Mouse (Mus musculus) ES-Bruce4 (cell line): Measurements from ENCODE around the gene Dtnb. TPM values are rescaled to one million over a fixed set of nuclear protein-coding genes. Genes with fewer than 3 reads are reported as not detected.
"Not testable (repeated sequence)": the region's sequence is repeated elsewhere in the genome, so short reads cannot be mapped to it uniquely, and the experiment has no call there.

ENCODE experiments used
- H3K27ac ChIP-seq: 2 replicates; pipeline ENCODE4 v1.5.1; 2012; ENCODE audit warnings: low read length, inconsistent platforms; ENCODE audit not compliant: insufficient read depth
- H3K27me3 ChIP-seq: 2 replicates; pipeline ENCODE4 v1.6.1; 2012; ENCODE audit warnings: mild to moderate bottlenecking, low read length, inconsistent platforms; ENCODE audit not compliant: control insufficient read depth, poor library complexity, insufficient read depth, severe bottlenecking
- H3K36me3 ChIP-seq: 2 replicates; pipeline ENCODE4 v1.6.1; 2012; ENCODE audit warnings: inconsistent platforms, mild to moderate bottlenecking, low read length, moderate library complexity; ENCODE audit not compliant: control insufficient read depth, poor library complexity, insufficient read depth, severe bottlenecking
- H3K4me1 ChIP-seq: one replicate; pipeline ENCODE4 v1.8.1; 2011; ENCODE audit warnings: low read length; ENCODE audit not compliant: control insufficient read depth, insufficient read depth
- H3K4me3 ChIP-seq: 2 replicates; pipeline ENCODE4 v1.5.1; 2011; ENCODE audit warnings: low read depth, mild to moderate bottlenecking, low read length
- H3K9ac ChIP-seq: 2 replicates; pipeline ENCODE4 v1.6.1; 2012; ENCODE audit warnings: low read depth, mild to moderate bottlenecking, inconsistent platforms; ENCODE audit not compliant: poor library complexity, severe bottlenecking
- H3K9me3 ChIP-seq: replicated peaks from 2 replicates; pipeline ENCODE4 v1.6.1; 2012; ENCODE audit warnings: mild to moderate bottlenecking, low read length, inconsistent platforms; ENCODE audit not compliant: control insufficient read depth, poor library complexity, insufficient read depth, severe bottlenecking
- CTCF ChIP-seq: IDR thresholded peaks from one replicate; pipeline ENCODE4 v1.8.1; 2011; ENCODE audit warnings: low read depth, low read length
- EP300 ChIP-seq: IDR thresholded peaks from 2 replicates; pipeline ENCODE4 v1.6.1; 2011; ENCODE audit warnings: low read depth, low read length; ENCODE audit not compliant: insufficient read depth
- POLR2A ChIP-seq: IDR thresholded peaks from one replicate; pipeline ENCODE4 v1.8.1; 2011; ENCODE audit warnings: low read length; ENCODE audit not compliant: insufficient read depth
- polyA plus RNA-seq: library from polyadenylated mRNA; stranded (reverse); fragments of >200 nt; gene quantifications from 2 replicates; pipeline ENCODE4 v1.2.4, GENCODE M21; 2011; ENCODE audit warnings: low read depth; ENCODE audit not compliant: missing spikeins, insufficient read depth, insufficient read length

Dtnb gene
- polyA plus RNA-seq, 1 experiment = 62.1 TPM

- TF ChIP-seq POLR2A (no peak), EP300 (no peak), CTCF (no peak)
- Histone ChIP-seq H3K36me3 (no peaks in the 10 kb centered on the region; the same call in 1 of the 2 replicates), H3K9me3 (no peaks in the 10 kb centered on the region), H3K27me3 (no peaks in the 10 kb centered on the region), H3K27ac (no peak overlapping the region), H3K4me3 (no peak overlapping the region), H3K4me1 (no peaks in the 10 kb centered on the region), H3K9ac (no peak overlapping the region)
Observed at GRCm38 (mm10) chr12:3672786-3673185, 100.6 kb downstream of the Dtnb start.

GRCm38 (mm10) chr12:3673886-3674285 is 101.7 kb downstream of the Dtnb start:
- no peak for TF ChIP-seq POLR2A
- Histone ChIP-seq H3K4me3 (no peak overlapping the region), H3K9me3 (no peaks in the 10 kb centered on the region), H3K27ac (no peak overlapping the region), H3K9ac (no peak overlapping the region), H3K4me1 (no peaks in the 10 kb centered on the region), H3K36me3 (no peaks in the 10 kb centered on the region; the same call in 1 of the 2 replicates), H3K27me3 (no peaks in the 10 kb centered on the region)

- H3K4me3 ChIP-seq = no peak overlapping the region
- no peak overlapping the region for H3K9ac ChIP-seq
- H3K4me1 ChIP-seq = no peaks in the 10 kb centered on the region
- TF ChIP-seq POLR2A = no peak
- TF ChIP-seq EP300 = no peak
- no peak for TF ChIP-seq CTCF
- H3K9me3 ChIP-seq = no peaks in the 10 kb centered on the region
- H3K27ac ChIP-seq = no peak overlapping the region
- no peaks in the 10 kb centered on the region for H3K27me3 ChIP-seq
- no peaks in the 10 kb centered on the region for H3K36me3 ChIP-seq
Observed at GRCm38 (mm10) chr12:3674913-3675312, 102.7 kb downstream of the Dtnb start.

GRCm38 (mm10) chr12:3680721-3681120 is 108.5 kb downstream of the Dtnb start:
- no peaks in the 10 kb centered on the region for H3K27me3 ChIP-seq
- H3K27ac ChIP-seq = no peak overlapping the region
- TF ChIP-seq CTCF (no peak), EP300 (no peak), POLR2A (no peak)
- H3K9me3 ChIP-seq = no peaks in the 10 kb centered on the region
- H3K9ac ChIP-seq = no peak overlapping the region
- no peaks in the 10 kb centered on the region for H3K4me1 ChIP-seq
- no peaks in the 10 kb centered on the region for H3K36me3 ChIP-seq
- H3K4me3 ChIP-seq = no peak overlapping the region

- Histone ChIP-seq H3K36me3 (no peaks in the 10 kb centered on the region), H3K4me1 (no peaks in the 10 kb centered on the region), H3K27me3 (no peaks in the 10 kb centered on the region), H3K9ac (no peak overlapping the region), H3K9me3 (no peaks in the 10 kb centered on the region), H3K4me3 (no peak overlapping the region), H3K27ac (no peak overlapping the region)
- no peak for TF ChIP-seq EP300
- TF ChIP-seq CTCF = no peak
- no peak for TF ChIP-seq POLR2A
Observed at GRCm38 (mm10) chr12:3683041-3683440, 110.9 kb downstream of the Dtnb start.

GRCm38 (mm10) chr12:3686419-3686940 is 114.3 kb downstream of the Dtnb start:
- peaks cover 4% of the 10 kb centered on the region for H3K4me1 ChIP-seq
- no peak overlapping the region for H3K27ac ChIP-seq
- no peaks in the 10 kb centered on the region for H3K36me3 ChIP-seq
- H3K27me3 ChIP-seq = no peaks in the 10 kb centered on the region
- no peak overlapping the region for H3K4me3 ChIP-seq
- no peaks in the 10 kb centered on the region for H3K9me3 ChIP-seq
- TF ChIP-seq EP300 (no peak), CTCF (no peak), POLR2A (no peak)
- H3K9ac ChIP-seq = no peak overlapping the region

- TF ChIP-seq EP300 = peak; percentile 95
- not testable (repeated sequence) for H3K4me1 ChIP-seq, H3K36me3 ChIP-seq, H3K4me3 ChIP-seq, H3K9me3 ChIP-seq, H3K27me3 ChIP-seq
- Histone ChIP-seq H3K27ac (peak overlapping the region; percentile 68), H3K9ac (0 out of 2 replicates have a peak overlapping the region, but pooled peaks have one; percentile 18)
Observed at GRCm38 (mm10) chr12:3690926-3691529, 118.8 kb downstream of the Dtnb start.
